Mouse (Mus musculus) thymus, postnatal 25 days (tissue): ENCODE results near the gene Phlpp2.
A peak's percentile ranks its signal among the peaks of the same experiment; 100 is the strongest.

Experiments used
- DNase-seq: peaks from one replicate; pipeline ENCODE4 v3.0.0; 2022

Phlpp2 gene

DNA sequence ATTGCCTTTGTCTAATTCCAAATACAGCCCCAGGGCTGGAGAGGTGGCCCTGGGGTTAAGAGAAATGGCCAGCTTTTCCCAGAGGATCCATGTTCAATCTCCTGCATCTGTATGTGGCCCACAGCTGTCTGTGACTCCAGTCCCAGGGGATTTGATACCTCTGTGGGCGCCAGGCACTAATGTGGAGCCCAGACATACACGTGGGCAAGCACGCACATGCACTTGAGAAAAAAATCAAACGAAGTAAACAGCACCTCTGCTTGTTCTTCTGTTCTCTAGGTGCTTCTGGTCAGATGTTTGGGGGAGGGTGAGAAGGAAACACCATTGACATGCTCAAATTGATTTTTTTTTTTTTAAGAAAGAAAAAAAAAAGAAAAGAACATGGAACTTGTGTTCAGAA, 95.8 kb downstream of the Phlpp2 start:
- no peak for DNase-seq

DNA sequence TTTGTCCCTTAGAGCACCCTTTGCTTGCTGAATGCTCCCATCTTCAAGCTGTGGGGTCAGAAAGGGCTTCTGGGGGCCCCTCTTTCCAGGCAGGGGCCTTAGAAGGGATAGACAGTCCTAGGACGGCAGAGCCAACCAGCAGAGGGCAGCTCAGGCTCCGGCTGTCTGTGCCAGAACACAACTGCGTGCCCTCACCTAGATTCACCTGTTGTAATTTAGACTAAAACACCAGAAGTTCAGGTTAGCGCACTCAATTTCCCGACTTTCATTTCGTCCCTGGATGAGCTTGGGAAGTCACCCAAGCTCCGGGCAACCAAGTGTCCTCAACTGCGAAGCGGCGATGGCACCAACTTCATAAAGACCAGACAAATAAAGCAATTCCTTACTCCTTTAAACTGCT, 100.5 kb downstream of the Phlpp2 start:
- no peak for DNase-seq

DNA sequence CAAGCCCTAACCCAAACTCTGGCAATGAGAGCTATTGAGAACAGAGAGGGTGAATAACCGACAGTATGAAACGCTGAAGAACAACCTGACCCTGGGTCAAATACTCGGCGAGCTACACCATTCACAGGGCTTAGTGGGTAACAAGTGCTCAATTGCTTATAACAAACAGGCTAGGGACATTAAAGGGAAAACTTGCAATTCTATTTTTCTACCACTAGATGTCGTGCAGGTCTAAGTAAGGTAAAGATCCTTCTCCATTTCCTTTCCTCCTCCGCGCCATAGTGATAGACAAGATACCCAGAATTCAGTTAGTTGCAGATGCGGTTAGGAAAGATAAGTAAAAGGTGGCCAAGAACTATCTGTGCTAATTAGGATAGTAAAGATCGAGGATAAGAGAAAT, 102.0 kb downstream of the Phlpp2 start:
- no peak for DNase-seq

DNA sequence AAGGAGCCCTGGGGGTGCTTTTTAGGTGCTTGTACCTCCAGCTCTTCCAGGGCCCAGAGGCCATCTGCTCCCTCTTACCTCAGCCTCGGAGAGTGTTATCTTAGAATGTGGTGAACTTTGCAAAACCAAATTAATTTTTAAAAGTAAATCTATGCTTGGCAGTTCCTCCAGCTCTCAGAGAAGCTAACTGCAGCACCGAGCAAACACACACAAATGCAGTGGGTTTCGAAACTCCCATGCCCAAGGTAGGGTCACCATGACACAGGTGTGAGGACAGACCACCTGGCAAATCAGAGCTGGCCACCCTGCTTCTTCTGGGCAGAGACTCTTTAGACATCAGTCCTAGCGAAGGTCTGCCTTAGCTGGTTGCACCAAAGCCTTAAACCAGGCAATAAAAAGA, 104.6 kb downstream of the Phlpp2 start:
- no peak for DNase-seq

DNA sequence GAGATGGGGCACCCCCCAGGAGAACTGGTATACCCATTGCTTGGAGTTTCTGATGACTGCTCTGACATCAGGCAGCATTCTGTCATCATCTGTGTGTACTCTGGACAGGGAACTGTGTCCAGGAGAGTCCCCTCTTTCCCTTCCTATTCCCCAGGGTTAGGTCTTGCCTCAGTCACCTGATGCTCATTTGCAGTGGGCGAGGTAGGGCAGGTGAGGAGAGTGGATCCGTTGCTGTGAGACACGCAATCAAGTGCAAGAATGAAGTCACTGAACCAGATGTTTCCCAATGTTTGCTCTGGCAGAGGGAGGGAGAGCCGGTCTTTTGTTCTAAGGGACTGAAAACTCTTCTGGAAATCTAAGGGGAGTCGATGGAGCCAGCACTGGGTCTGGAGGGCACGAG, 111.0 kb downstream of the Phlpp2 start:
- no peak for DNase-seq

DNA sequence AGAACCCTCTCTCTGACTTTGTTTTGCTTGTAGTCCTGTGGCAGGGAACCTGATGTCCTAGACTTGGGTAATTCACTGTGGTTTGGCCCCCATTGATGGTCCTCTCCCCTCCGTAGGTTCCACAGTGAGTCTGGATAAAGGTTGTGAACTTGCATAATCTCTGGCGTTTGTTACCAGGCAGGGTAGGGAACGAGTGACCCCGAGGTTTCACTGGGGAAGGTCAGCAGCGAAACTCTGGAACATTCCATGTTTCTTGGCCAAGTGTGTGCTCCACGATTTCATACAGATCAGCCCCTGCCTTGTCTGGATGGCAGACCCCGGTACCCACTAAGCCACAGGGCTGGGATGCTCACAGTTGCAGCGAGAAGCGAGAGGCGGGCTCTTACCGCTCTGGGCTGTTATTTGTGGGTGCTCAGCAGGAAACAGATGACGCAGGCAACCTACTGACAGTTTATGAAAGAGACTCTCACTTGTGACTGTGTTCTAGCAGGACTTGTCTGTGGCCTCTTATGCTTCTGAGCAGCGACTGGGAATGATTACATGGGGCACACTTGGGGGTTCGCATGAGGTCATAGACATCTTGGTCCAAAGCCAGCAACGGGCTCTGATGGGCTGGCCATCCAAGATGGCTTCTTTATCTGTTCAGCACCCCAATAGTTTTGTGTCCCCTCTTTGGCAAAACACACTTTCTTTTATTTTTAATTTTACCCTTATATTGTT, 114.2 kb downstream of the Phlpp2 start:
- DNase-seq: peak; percentile 24

DNA sequence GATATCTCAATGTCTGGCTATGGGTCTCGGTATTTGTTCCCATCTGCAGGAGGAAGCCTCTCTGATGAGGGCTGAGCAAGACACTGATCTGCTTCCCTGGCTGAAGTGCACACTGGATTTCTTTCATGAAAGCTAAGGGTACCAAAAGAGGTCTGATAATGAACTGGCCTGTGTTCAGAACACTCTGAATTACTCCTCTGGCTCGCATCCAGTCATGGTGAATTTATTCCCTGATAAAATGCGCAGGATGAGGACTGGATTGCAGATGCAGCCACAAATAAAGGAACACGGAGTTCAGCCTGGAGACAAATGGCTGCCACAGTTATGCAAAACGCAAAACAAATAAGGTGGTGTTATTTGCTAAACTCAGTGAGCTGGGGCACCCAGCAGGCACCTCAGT, 115.6 kb downstream of the Phlpp2 start:
- no peak for DNase-seq

DNA sequence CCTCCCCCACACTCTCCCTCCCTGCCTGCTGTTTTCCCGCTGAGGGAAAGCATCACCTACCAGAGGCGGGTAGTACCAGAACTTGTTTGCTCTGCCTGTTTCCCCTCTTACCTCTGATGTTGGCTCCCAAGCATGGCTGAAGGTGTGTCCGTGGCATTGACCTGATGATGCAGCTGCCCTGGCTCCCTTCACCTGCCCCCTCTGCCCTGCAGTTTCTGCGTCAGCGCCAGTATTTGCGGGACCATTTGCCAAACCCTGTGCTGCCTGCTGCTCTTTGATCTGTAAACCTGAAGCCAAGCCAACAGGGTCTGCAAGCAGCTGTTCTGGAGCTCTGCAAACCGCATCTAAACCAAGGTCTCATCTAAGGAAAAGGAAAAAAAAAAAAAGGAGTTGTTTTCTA, 118.0 kb downstream of the Phlpp2 start:
- no peak for DNase-seq

DNA sequence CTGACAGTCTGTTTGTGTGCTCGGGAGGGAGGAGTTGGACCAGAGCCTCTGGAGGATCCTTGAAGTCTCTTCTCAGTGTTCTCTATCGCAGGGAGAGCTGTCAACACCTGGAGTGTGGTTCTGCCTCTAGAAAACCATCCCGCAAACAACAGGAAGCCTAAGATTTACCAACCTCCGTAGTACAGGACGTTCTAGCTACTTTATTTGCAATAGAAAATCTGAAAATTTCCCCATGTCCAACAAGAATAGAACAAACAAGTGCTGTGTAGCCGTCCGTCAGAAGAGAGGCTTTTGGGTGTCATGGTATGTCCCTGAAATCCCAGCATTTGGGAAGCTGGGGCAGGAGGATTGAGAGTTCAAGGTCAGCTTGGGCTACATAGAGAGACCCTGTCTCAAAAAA, 119.4 kb downstream of the Phlpp2 start:
- DNase-seq: no peak

DNA sequence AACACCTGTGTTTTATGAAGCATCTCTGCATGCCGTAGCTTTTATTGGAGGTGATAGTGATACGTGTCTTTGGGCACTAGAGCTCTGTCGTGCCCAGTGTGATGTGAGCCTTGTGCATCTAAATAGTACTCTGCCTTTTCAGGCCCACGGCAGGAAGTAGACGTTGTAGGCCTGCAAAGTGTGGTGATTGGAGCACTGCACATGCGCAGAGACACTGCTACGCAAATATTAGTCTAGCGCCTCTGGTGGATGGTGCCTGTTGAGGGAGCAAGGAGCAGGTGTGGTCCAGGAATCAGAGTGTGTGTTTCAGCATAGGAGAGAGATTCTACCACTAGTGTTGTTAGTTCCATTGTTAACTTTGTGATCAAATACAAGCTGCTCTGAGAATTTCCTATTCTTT, 120.8 kb downstream of the Phlpp2 start:
- DNase-seq: no peak

DNA sequence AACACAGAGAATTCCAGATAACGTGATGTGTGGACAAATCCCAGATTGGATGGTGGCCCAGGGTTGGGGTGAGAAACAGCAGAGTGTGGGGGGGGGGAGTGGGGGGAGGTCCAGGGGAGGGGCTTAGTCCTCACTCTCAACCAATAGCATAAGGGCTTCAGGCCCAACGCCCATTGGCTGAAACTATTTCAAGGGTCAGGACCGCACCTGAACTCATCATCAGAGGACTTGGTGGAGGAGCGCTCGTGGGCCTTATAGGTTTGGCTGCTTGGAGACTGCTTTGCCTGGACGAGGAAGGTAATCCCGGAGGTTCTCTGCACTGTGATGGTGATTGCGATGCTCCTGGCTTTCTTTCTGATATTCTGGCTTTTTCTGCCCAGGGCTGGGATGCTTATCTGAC, 121.9 kb downstream of the Phlpp2 start, which contains the start of gene Tat:
Gene Tat, plus strand, starts transcription at position 214 of the 400 bp plus-strand sequence.
- no peak for DNase-seq

DNA sequence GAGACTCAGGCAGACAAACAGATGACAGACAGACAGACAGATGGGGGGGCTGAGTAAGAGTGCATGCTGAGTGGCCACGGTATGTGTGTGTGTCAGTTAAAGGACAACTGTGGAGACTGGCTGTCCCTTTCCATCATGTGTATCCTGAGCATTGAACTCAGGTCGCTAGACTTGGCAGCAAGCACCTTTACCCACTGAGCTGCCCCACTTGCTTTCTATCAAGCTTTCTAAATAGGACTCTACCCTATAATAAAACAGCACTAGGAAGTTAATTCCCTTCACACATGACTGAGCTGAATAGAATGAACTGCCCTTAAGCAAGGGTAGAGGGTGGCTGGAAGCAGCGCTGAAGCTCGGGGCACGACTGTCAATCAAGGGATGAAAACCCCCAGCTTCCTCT, 123.8 kb downstream of the Phlpp2 start:
- no peak for DNase-seq

DNA sequence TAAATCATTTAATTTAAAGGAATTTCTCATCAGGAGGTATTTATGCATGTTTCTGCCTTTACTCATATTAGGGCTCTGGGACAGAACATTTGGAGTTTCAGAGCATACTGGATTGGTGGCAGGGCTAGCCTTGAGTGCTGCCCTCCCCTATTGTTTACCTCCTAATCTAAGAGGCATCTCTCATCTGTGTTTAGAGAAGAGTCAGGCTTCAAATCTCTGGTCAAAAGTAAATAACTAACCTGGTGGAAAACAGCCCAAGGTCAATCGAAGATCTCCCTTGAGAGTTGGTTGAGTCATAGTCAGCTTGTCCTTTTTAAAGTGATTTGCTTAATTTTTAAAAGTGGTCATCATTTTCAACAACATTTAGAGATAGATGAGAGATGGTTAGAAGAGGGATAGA, 124.6 kb downstream of the Phlpp2 start:
- DNase-seq: no peak
